Mouse (Mus musculus) ES-Bruce4 (cell line): ENCODE measurements around the gene Mfap3l.

Source experiments
- CTCF ChIP-seq: IDR thresholded peaks from one replicate; pipeline ENCODE4 v1.8.1; 2011; ENCODE audit warnings: low read depth, low read length
- EP300 ChIP-seq: IDR thresholded peaks from 2 replicates; pipeline ENCODE4 v1.6.1; 2011; ENCODE audit warnings: low read depth, low read length; ENCODE audit not compliant: insufficient read depth
- POLR2A ChIP-seq: IDR thresholded peaks from one replicate; pipeline ENCODE4 v1.8.1; 2011; ENCODE audit warnings: low read length; ENCODE audit not compliant: insufficient read depth

DNA sequence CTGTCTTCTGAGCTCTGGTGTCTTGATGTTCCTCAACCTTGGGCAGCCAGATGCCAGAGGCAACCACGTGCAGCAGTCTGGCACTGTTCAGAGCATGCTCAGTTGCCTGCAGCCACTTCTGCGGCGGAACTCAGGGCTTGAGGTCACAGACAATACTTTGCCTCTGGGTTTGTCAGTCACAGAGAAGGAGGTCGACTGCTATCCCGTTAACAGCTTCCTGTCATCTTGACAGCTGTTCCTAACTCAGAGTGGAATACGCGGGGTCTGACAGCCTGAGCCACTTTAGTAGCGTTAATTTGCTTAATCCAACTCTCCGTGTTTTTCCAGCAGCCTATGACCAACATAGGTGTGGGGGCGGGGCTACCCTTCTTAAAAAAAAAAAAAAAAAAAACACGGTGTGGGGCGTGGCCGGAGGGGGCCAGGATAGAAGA lies 1.1 kb upstream of the Mfap3l start:
- TF ChIP-seq POLR2A, result no peak
- TF ChIP-seq CTCF, result no peak
- TF ChIP-seq EP300, result 0 out of 2 replicates have a peak, but pooled peaks have one; percentile 25
